Mouse (Mus musculus): ENCODE results near the gene Adora3. TPM values are rescaled to one million over a fixed set of nuclear protein-coding genes. Genes with fewer than 3 reads are reported as not detected.

The Adora3 gene
- polyA plus RNA-seq (2011; ENCODE audit: insufficient read depth, insufficient read length, low read depth, missing spikeins): 0.45 TPM in 1 of 2 replicates, not detected in the other

DNA sequence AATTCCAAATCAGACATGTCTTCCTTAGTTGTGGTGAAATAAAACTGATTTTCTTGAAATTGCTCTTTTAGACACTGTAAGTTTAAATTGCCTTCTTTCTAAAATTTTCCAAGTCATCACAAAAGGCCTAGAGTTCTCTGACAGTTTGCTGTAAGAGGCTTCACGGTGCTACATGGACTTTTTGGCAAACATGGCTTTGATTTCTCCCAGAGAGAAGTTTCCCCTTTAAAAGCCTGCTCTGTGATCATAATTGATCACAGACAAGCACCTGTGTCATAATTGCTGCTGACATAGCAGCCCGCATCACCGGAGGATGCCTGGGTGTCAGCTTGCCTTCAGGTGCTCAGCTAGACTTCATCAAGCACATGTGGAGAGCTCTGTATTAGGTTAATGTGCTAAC is at the start of gene Adora3, which contains the start of gene Tmigd3:
Gene Adora3 (plus strand): TSS at position 301 of the 400 bp plus-strand sequence.
Gene Tmigd3 (plus strand): TSS at position 346 of the 400 bp plus-strand sequence.
- H3K27me3 ChIP-seq (ENCODE audit: control insufficient read depth, insufficient read depth, low read length, poor library complexity, severe bottlenecking): no peaks in the 10 kb centered on the region

DNA sequence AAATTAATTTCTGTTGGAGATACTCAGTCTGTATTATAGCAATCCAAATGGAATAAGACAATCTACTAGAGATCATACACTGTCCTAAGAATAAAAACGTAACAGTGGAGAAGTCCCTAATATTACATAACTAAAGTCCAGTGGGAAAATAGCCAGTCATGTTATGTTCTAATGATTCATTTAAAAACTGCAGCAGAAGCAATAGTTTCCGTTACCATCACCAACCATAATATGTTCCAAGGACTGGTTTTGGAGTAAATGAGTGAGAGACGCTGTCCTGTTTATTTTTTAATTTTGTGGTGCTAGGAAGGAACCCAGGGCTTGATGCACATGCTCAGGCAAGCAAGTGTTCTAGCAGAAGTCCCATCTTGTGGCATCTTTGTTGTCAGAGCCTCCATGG is 49.2 kb upstream of the Adora3 start:
- no peaks in the 10 kb centered on the region for H3K36me3 ChIP-seq (ENCODE audit: control insufficient read depth, insufficient read depth, low read length, poor library complexity, severe bottlenecking)
- no peaks in the 10 kb centered on the region for H3K4me1 ChIP-seq (ENCODE audit: control insufficient read depth, insufficient read depth, low read length)
- TF ChIP-seq EP300 (IDR thresholded peaks at IDR 0.05; ENCODE audit: insufficient read depth, low read depth, low read length) (no peak), POLR2A (IDR thresholded peaks at IDR 0.05; ENCODE audit: insufficient read depth, low read length) (no peak), CTCF (IDR thresholded peaks at IDR 0.05; ENCODE audit: low read depth, low read length) (no peak)
- no peak overlapping the region for H3K27ac ChIP-seq (ENCODE audit: insufficient read depth, low read length)
- no peaks in the 10 kb centered on the region for H3K9me3 ChIP-seq (replicated peaks; ENCODE audit: control insufficient read depth, insufficient read depth, low read length, poor library complexity, severe bottlenecking)
- no peak overlapping the region for H3K4me3 ChIP-seq (ENCODE audit: low read depth, low read length)
- H3K27me3 ChIP-seq (ENCODE audit: control insufficient read depth, insufficient read depth, low read length, poor library complexity, severe bottlenecking): no peaks in the 10 kb centered on the region
- no peak overlapping the region for H3K9ac ChIP-seq (ENCODE audit: low read depth, poor library complexity, severe bottlenecking)

More for the DNA sequence above, at the start of gene Adora3, which contains the start of gene Tmigd3:
- Histone ChIP-seq H3K4me3 (ENCODE audit: low read depth, low read length) (no peak within 1 kb of the TSS), H3K9me3 (replicated peaks; ENCODE audit: control insufficient read depth, insufficient read depth, low read length, poor library complexity, severe bottlenecking) (no peaks in the 10 kb centered on the region), H3K36me3 (ENCODE audit: control insufficient read depth, insufficient read depth, low read length, poor library complexity, severe bottlenecking) (no peaks in the 10 kb centered on the region), H3K9ac (ENCODE audit: low read depth, poor library complexity, severe bottlenecking) (no peak within 1 kb of the TSS), H3K27ac (ENCODE audit: insufficient read depth, low read length) (no peak within 1 kb of the TSS), H3K4me1 (ENCODE audit: control insufficient read depth, insufficient read depth, low read length) (no peaks in the 10 kb centered on the region)
- TF ChIP-seq EP300 (IDR thresholded peaks at IDR 0.05; ENCODE audit: insufficient read depth, low read depth, low read length): no peak
- TF ChIP-seq POLR2A (IDR thresholded peaks at IDR 0.05; ENCODE audit: insufficient read depth, low read length): no peak
- TF ChIP-seq CTCF (IDR thresholded peaks at IDR 0.05; ENCODE audit: low read depth, low read length): no peak

DNA sequence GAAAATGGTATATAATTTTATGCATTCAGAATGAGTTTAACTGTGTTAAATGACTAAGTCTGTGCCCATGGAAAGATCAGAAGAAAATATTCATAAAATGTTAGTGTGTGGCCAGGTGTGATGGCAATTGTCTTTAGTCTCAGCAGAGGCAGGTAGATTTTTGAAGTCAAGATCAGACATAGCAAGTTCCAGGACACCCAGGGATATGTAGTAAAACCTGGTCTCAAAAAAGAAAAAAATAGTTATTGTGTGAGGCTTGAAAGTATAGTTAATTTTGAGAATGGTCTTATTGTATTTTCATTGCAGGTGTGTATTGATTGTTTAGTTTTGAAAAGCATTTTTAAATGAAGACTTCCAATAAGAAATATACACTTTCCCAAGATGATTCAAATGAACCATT is 47.0 kb upstream of the Adora3 start:
- H3K9me3 ChIP-seq (replicated peaks; ENCODE audit: control insufficient read depth, insufficient read depth, low read length, poor library complexity, severe bottlenecking): no peaks in the 10 kb centered on the region
- H3K27me3 ChIP-seq (ENCODE audit: control insufficient read depth, insufficient read depth, low read length, poor library complexity, severe bottlenecking): no peaks in the 10 kb centered on the region
- H3K27ac ChIP-seq (ENCODE audit: insufficient read depth, low read length): no peak overlapping the region
- no peak for TF ChIP-seq CTCF (IDR thresholded peaks at IDR 0.05; ENCODE audit: low read depth, low read length)
- TF ChIP-seq POLR2A (IDR thresholded peaks at IDR 0.05; ENCODE audit: insufficient read depth, low read length): no peak
- TF ChIP-seq EP300 (IDR thresholded peaks at IDR 0.05; ENCODE audit: insufficient read depth, low read depth, low read length): no peak
- no peak overlapping the region for H3K4me3 ChIP-seq (ENCODE audit: low read depth, low read length)
- H3K9ac ChIP-seq (ENCODE audit: low read depth, poor library complexity, severe bottlenecking): no peak overlapping the region
- H3K4me1 ChIP-seq (ENCODE audit: control insufficient read depth, insufficient read depth, low read length): no peaks in the 10 kb centered on the region
- H3K36me3 ChIP-seq (ENCODE audit: control insufficient read depth, insufficient read depth, low read length, poor library complexity, severe bottlenecking): no peaks in the 10 kb centered on the region

DNA sequence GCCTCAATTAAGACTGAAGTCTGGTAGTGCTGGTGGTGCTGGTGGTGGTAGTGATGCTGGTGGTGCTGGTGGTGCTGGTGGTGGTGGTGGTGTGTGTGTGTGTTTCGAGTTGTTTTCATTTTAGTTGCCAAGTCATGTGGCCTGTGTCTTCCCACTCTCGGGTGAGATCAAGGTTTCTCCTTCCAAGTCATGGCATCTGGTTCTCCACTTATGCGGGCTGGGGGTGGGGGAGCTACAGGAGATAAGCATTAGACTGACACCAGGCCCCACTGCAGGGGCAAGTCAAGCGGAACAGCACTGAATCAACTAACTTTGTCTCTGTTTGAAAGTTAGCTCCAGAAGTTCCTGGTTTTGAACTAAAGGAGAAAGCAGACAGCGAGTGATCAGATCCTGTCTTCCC is 46.6 kb upstream of the Adora3 start:
- TF ChIP-seq CTCF (IDR thresholded peaks at IDR 0.05; ENCODE audit: low read depth, low read length): no peak
- TF ChIP-seq POLR2A (IDR thresholded peaks at IDR 0.05; ENCODE audit: insufficient read depth, low read length): no peak
- no peak for TF ChIP-seq EP300 (IDR thresholded peaks at IDR 0.05; ENCODE audit: insufficient read depth, low read depth, low read length)
- H3K4me3 ChIP-seq (ENCODE audit: low read depth, low read length): no peak overlapping the region
- no peak overlapping the region for H3K9ac ChIP-seq (ENCODE audit: low read depth, poor library complexity, severe bottlenecking)

DNA sequence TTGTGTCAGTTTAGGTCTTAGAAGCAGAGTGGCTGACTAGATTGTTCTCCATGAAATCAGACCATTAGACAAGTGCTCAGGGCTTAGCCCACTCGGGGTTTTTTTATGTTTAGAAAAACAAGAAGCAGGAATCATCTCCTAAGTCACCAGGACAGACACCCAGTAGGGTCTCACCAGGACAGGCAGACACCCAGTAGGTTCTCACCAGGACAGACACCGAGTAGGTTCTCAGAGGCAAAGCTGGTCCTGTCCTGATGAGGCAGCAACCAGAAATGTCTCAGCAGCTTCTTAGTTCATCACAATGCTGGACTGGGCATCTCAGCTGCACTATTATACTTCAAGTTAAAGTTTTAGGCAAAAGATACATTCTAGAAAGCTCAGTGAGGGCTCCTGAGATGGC is 46.0 kb upstream of the Adora3 start:
- TF ChIP-seq POLR2A (IDR thresholded peaks at IDR 0.05; ENCODE audit: insufficient read depth, low read length) (no peak), CTCF (IDR thresholded peaks at IDR 0.05; ENCODE audit: low read depth, low read length) (no peak), EP300 (IDR thresholded peaks at IDR 0.05; ENCODE audit: insufficient read depth, low read depth, low read length) (no peak)
- H3K9ac ChIP-seq (ENCODE audit: low read depth, poor library complexity, severe bottlenecking): no peak overlapping the region
- no peaks in the 10 kb centered on the region for H3K9me3 ChIP-seq (replicated peaks; ENCODE audit: control insufficient read depth, insufficient read depth, low read length, poor library complexity, severe bottlenecking)
- no peaks in the 10 kb centered on the region for H3K36me3 ChIP-seq (ENCODE audit: control insufficient read depth, insufficient read depth, low read length, poor library complexity, severe bottlenecking)
- no peaks in the 10 kb centered on the region for H3K27me3 ChIP-seq (ENCODE audit: control insufficient read depth, insufficient read depth, low read length, poor library complexity, severe bottlenecking)
- no peaks in the 10 kb centered on the region for H3K4me1 ChIP-seq (ENCODE audit: control insufficient read depth, insufficient read depth, low read length)
- H3K4me3 ChIP-seq (ENCODE audit: low read depth, low read length): no peak overlapping the region
- H3K27ac ChIP-seq (ENCODE audit: insufficient read depth, low read length): no peak overlapping the region

More for the DNA sequence above, 46.6 kb upstream of the Adora3 start:
- H3K36me3 ChIP-seq (ENCODE audit: control insufficient read depth, insufficient read depth, low read length, poor library complexity, severe bottlenecking): no peaks in the 10 kb centered on the region
- no peaks in the 10 kb centered on the region for H3K27me3 ChIP-seq (ENCODE audit: control insufficient read depth, insufficient read depth, low read length, poor library complexity, severe bottlenecking)
- no peak overlapping the region for H3K27ac ChIP-seq (ENCODE audit: insufficient read depth, low read length)
- H3K9me3 ChIP-seq (replicated peaks; ENCODE audit: control insufficient read depth, insufficient read depth, low read length, poor library complexity, severe bottlenecking): no peaks in the 10 kb centered on the region
- H3K4me1 ChIP-seq (ENCODE audit: control insufficient read depth, insufficient read depth, low read length): no peaks in the 10 kb centered on the region

DNA sequence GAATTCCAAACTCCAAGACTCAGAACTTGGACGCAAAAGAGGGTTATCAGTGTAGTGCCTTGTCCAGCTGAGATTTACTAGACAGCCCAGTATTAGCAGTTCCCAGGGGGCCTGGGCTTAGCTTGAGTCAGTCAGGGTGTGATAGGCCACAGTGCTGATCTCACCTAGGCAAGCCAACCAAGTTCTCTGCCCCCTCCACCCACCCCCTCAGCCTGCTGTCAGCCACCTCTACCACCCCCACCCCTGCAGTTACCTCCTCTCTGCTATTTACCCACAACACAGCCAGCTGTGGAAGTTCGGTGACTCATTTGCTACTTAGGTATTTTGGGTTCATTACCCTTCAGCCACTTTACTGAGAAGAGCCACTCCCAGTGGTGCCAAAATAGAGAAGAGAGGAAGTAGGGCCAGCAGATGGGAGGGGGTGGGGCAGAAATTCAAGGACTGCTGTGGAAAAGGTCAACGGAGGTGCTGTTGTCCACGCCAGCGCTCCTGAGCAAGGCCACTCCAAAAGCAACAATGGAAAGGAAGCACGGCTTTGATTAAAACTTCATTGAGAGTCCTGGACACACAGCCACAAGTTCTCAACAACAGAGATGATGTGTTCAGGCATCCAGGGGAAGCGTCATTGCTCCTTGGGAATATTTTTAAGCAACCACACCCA is 45.0 kb upstream of the Adora3 start:
- no peaks in the 10 kb centered on the region for H3K36me3 ChIP-seq (ENCODE audit: control insufficient read depth, insufficient read depth, low read length, poor library complexity, severe bottlenecking)
- H3K4me1 ChIP-seq (ENCODE audit: control insufficient read depth, insufficient read depth, low read length): no peaks in the 10 kb centered on the region
- no peak overlapping the region for H3K27ac ChIP-seq (ENCODE audit: insufficient read depth, low read length)
- H3K9ac ChIP-seq (ENCODE audit: low read depth, poor library complexity, severe bottlenecking): no peak overlapping the region
- TF ChIP-seq POLR2A (IDR thresholded peaks at IDR 0.05; ENCODE audit: insufficient read depth, low read length): no peak
- TF ChIP-seq EP300 (IDR thresholded peaks at IDR 0.05; ENCODE audit: insufficient read depth, low read depth, low read length): 0 out of 2 replicates have a peak, but pooled peaks have one; percentile 43
- no peak for TF ChIP-seq CTCF (IDR thresholded peaks at IDR 0.05; ENCODE audit: low read depth, low read length)
- no peak overlapping the region for H3K4me3 ChIP-seq (ENCODE audit: low read depth, low read length)
- H3K27me3 ChIP-seq (ENCODE audit: control insufficient read depth, insufficient read depth, low read length, poor library complexity, severe bottlenecking): no peaks in the 10 kb centered on the region
- H3K9me3 ChIP-seq (replicated peaks; ENCODE audit: control insufficient read depth, insufficient read depth, low read length, poor library complexity, severe bottlenecking): no peaks in the 10 kb centered on the region

Data from ES-Bruce4 (cell line).